Mouse (Mus musculus) erythroblast, adult 5-6 weeks (primary cell): ENCODE results near the gene Mndal. TPM values are rescaled to one million over a fixed set of nuclear protein-coding genes. Genes with fewer than 3 reads are reported as not detected.

ENCODE experiments used
- total RNA-seq, 2 experiments: library from RNA; stranded (forward) in 1 of 2; stranded (reverse) in 1 of 2; fragments of 150-400 nt in 1 of 2; fragments of 200-764, 138-1000 nt in 1 of 2; gene quantifications; 2 replicates each; pipeline versions ENCODE4 v1.2.3 to v1.2.4; 2015 to 2017; ENCODE audit warnings: low replicate concordance in 2 of 2

Gene Mndal
- total RNA-seq, 2 experiments from 2014 or later: 18.5 to 35.4 TPM

Other genes with a start within 250 kb of the Mndal start
- 3.1 and 21.9 TPM in 2 replicates for gene Ifi207, start 200.7 kb downstream of the Mndal start, total RNA-seq (2015; ENCODE audit: low replicate concordance)
- gene Ifi207, start 200.7 kb downstream of the Mndal start, total RNA-seq (2017; ENCODE audit: low replicate concordance): 6.2 and 7.7 TPM in 2 replicates
- gene Ifi204, start 175.5 kb downstream of the Mndal start, total RNA-seq (2015; ENCODE audit: low replicate concordance): 9.0 and 17.1 TPM in 2 replicates
- gene Ifi204, start 175.5 kb downstream of the Mndal start, total RNA-seq (2017; ENCODE audit: low replicate concordance): 13.9 and 16.2 TPM in 2 replicates
- gene Ifi211, start 29.4 kb downstream of the Mndal start, total RNA-seq (2015; ENCODE audit: low replicate concordance): 11.9 and 20.0 TPM in 2 replicates
- gene Ifi211, start 29.4 kb downstream of the Mndal start, total RNA-seq (2017; ENCODE audit: low replicate concordance): 9.3 and 13.3 TPM in 2 replicates
- gene Ifi203, start 181 bp upstream of the Mndal start, total RNA-seq (2015; ENCODE audit: low replicate concordance): 23.4 and 29.9 TPM in 2 replicates
- 6.6 and 13.8 TPM in 2 replicates for gene Ifi203, start 181 bp upstream of the Mndal start, total RNA-seq (2017; ENCODE audit: low replicate concordance)
- gene Ifi202b, start 40.3 kb upstream of the Mndal start, total RNA-seq (2015; ENCODE audit: low replicate concordance): not detected in 2 replicates
- not detected in 2 replicates for gene Ifi202b, start 40.3 kb upstream of the Mndal start, total RNA-seq (2017; ENCODE audit: low replicate concordance)
- 2.3 and 3.3 TPM in 2 replicates for gene Ifi205, start 89.3 kb upstream of the Mndal start, total RNA-seq (2015; ENCODE audit: low replicate concordance)
- gene Ifi205, start 89.3 kb upstream of the Mndal start, total RNA-seq (2017; ENCODE audit: low replicate concordance): 0.85 TPM in 1 of 2 replicates, not detected in the other
- not detected in 2 replicates for gene Olfr433, start 98.2 kb upstream of the Mndal start, total RNA-seq (2015; ENCODE audit: low replicate concordance)
- gene Olfr433, start 98.2 kb upstream of the Mndal start, total RNA-seq (2017; ENCODE audit: low replicate concordance): not detected in 2 replicates
- not detected in 2 replicates for gene Olfr432, start 106.7 kb upstream of the Mndal start, total RNA-seq (2015; ENCODE audit: low replicate concordance)
- gene Olfr432, start 106.7 kb upstream of the Mndal start, total RNA-seq (2017; ENCODE audit: low replicate concordance): not detected in 2 replicates
- gene Olfr430, start 124.1 kb upstream of the Mndal start, total RNA-seq (2015; ENCODE audit: low replicate concordance): not detected in 2 replicates
- gene Olfr430, start 124.1 kb upstream of the Mndal start, total RNA-seq (2017; ENCODE audit: low replicate concordance): 0.42 TPM in 1 of 2 replicates, not detected in the other
- not detected in 2 replicates for gene Olfr429, start 141.8 kb upstream of the Mndal start, total RNA-seq (2015; ENCODE audit: low replicate concordance)
- not detected in 2 replicates for gene Olfr429, start 141.8 kb upstream of the Mndal start, total RNA-seq (2017; ENCODE audit: low replicate concordance)
- gene Olfr427, start 154.4 kb upstream of the Mndal start, total RNA-seq (2015; ENCODE audit: low replicate concordance): not detected in 2 replicates
- not detected in 2 replicates for gene Olfr427, start 154.4 kb upstream of the Mndal start, total RNA-seq (2017; ENCODE audit: low replicate concordance)
- 2.1 TPM in 1 of 2 replicates, not detected in the other for gene Olfr231, start 178.7 kb upstream of the Mndal start, total RNA-seq (2015; ENCODE audit: low replicate concordance)
- not detected in 2 replicates for gene Olfr231, start 178.7 kb upstream of the Mndal start, total RNA-seq (2017; ENCODE audit: low replicate concordance)
- gene Olfr424, start 189.0 kb upstream of the Mndal start, total RNA-seq (2015; ENCODE audit: low replicate concordance): not detected in 2 replicates
- gene Olfr424, start 189.0 kb upstream of the Mndal start, total RNA-seq (2017; ENCODE audit: low replicate concordance): not detected in 2 replicates
- 0.38 TPM in 1 of 2 replicates, not detected in the other for gene Olfr420, start 213.1 kb upstream of the Mndal start, total RNA-seq (2015; ENCODE audit: low replicate concordance)
- 1.8 and 2.0 TPM in 2 replicates for gene Olfr420, start 213.1 kb upstream of the Mndal start, total RNA-seq (2017; ENCODE audit: low replicate concordance)
- gene Spta1, start 230.3 kb upstream of the Mndal start, total RNA-seq (2015; ENCODE audit: low replicate concordance): 279 and 284 TPM in 2 replicates
- 931 and 1,200 TPM in 2 replicates for gene Spta1, start 230.3 kb upstream of the Mndal start, total RNA-seq (2017; ENCODE audit: low replicate concordance)